Mouse (Mus musculus): ENCODE data around the gene Gas2l2. TPM values are rescaled to one million over a fixed set of nuclear protein-coding genes. Genes with fewer than 3 reads are reported as not detected.

The Gas2l2 gene
- polyA plus RNA-seq, 1 experiment from 2014 or later = not detected

DNA sequence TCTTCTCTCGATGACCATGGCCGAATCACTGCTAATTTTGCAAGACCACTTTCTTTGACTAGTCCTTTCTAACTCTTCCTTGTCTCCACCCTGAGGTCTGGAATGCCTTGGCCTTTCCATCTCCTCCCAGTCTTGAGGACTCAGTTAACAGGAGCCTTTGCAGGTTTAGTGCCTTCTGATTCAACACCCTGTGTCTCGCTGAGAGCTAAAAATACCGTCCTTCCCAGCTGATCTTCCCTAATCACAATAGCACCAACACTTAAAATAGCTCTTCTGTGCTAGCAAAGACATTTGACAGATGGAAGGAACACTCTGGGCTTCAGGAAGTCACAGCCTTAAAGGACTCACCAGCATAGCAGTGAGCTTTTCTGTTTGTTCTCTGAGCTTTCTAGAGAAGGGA lies 36.2 kb downstream of the Gas2l2 start:
- ATAC-seq (ENCODE audit: extremely low read depth, insufficient number of reproducible peaks, low FRiP score, low TSS enrichment) = no peak

DNA sequence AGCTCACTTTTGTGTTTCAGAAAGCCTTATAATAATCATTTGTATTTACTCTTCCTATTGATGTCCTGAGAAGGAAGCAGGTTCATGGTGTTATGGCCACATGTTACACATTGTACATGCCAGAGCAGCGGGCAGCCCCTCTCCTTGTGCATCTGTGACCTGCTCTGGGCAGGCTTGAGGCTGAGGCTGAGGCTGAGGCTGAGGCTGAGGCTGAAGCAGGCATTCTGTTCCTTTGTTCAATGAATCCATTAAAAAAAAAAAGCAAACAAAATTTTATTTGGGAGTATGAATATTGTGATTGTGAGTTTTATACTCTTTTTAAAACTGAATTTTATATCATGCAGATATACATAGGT lies 45.7 kb downstream of the Gas2l2 start:
- no peak for ATAC-seq (ENCODE audit: extremely low read depth, insufficient number of reproducible peaks, low FRiP score, low TSS enrichment)
- 94% methylated on average over 1 of the region's 1 CpGs for WGBS
- H3K4me3 ChIP-seq = no peak overlapping the region

More for the DNA sequence above, 36.2 kb downstream of the Gas2l2 start:
- Histone ChIP-seq H3K4me2 (peak overlapping the region; percentile 50), H3K27me3 (replicated peaks) (no peaks in the 10 kb centered on the region), H3K9ac (no peak overlapping the region; the same call in 1 of the 2 replicates), H3K9me3 (no peaks in the 10 kb centered on the region), H3K27ac (replicated peaks) (peak overlapping the region; percentile 96), H3K4me3 (no peak overlapping the region), H3K4me1 (peaks cover 46% of the 10 kb centered on the region), H3K36me3 (peaks cover 59% of the 10 kb centered on the region)
- WGBS = 39% methylated on average over 4 of the region's 4 CpGs

DNA sequence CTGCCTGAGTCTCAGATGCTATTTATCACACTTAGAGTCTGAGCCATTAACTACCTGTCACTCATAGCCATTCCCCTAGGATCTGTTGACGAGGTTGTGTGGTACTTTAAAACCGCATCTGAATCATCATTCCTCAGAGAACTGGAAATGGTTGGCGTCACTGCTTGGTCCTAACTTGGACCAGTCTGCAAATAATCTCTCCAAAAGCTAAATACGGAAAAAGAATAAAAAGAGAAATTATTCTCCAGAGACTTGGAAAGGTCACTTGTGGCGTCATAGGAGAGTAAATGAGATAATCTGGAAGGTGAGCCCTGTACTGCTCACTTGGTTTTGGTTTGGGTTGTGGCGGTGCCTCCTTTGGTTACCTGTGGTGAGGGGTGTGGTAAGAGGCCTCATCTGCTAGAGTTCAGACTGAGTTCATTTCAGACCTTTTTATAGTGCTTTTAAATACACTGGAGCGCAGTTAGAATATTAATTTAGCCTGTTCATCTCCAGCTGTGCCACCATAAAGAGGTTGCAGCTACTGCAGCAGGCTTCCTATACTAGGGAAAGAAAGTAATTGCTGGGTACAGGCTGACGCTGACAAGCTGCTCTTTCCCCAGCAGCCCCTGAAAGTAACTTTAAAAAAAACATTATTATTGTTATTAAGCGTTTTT lies 46.3 kb downstream of the Gas2l2 start:
- Histone ChIP-seq H3K9ac (no peak overlapping the region), H3K27me3 (replicated peaks) (no peaks in the 10 kb centered on the region), H3K9me3 (no peaks in the 10 kb centered on the region), H3K27ac (replicated peaks) (no peak overlapping the region), H3K36me3 (peaks cover 14% of the 10 kb centered on the region), H3K4me2 (no peak overlapping the region), H3K4me3 (no peak overlapping the region), H3K4me1 (peaks cover 28% of the 10 kb centered on the region)
- no peak for ATAC-seq (ENCODE audit: extremely low read depth, insufficient number of reproducible peaks, low FRiP score, low TSS enrichment)
- whole genome bisulfite sequencing = 82% methylated on average over 9 of the region's 9 CpGs

More for the DNA sequence above, 45.7 kb downstream of the Gas2l2 start:
- H3K27me3 ChIP-seq (replicated peaks) = no peaks in the 10 kb centered on the region
- no peaks in the 10 kb centered on the region for H3K9me3 ChIP-seq
- no peak overlapping the region for H3K27ac ChIP-seq (replicated peaks)
- H3K36me3 ChIP-seq = peaks cover 13% of the 10 kb centered on the region
- H3K4me2 ChIP-seq = no peak overlapping the region
- H3K4me1 ChIP-seq = peaks cover 28% of the 10 kb centered on the region
- H3K9ac ChIP-seq = no peak overlapping the region

GRCm38 (mm10) chr11:83379745-83380341 lies 49.4 kb downstream of the Gas2l2 start:
- Histone ChIP-seq H3K4me1 (peaks cover 18% of the 10 kb centered on the region), H3K9me3 (no peaks in the 10 kb centered on the region), H3K4me3 (no peak overlapping the region), H3K27ac (replicated peaks) (peak overlapping the region; percentile 59), H3K9ac (no peak overlapping the region), H3K36me3 (peaks cover 35% of the 10 kb centered on the region), H3K27me3 (replicated peaks) (no peaks in the 10 kb centered on the region), H3K4me2 (no peak overlapping the region)
- WGBS = 36% methylated on average over 7 of the region's 7 CpGs
- no peak for ATAC-seq (ENCODE audit: extremely low read depth, insufficient number of reproducible peaks, low FRiP score, low TSS enrichment)

Other genes starting within 250 kb of the Gas2l2 start
- gene Slfn3, start 238.1 kb downstream of the Gas2l2 start, polyA plus RNA-seq (2015; fragmentation: Nextera tagmentation; extraction: Ambion mirVana) = 0.98 TPM in 2 replicates
- gene Slfn14, start 142.7 kb downstream of the Gas2l2 start, polyA plus RNA-seq (2015; fragmentation: Nextera tagmentation; extraction: Ambion mirVana) = 0.84 and 0.88 TPM in 2 replicates
- gene Ap2b1, start 130.4 kb downstream of the Gas2l2 start, polyA plus RNA-seq (2015; fragmentation: Nextera tagmentation; extraction: Ambion mirVana) = 36.2 and 37.2 TPM in 2 replicates
- gene Pex12, start 126.9 kb downstream of the Gas2l2 start, polyA plus RNA-seq (2015; fragmentation: Nextera tagmentation; extraction: Ambion mirVana) = 8.5 and 8.6 TPM in 2 replicates
- gene Rasl10b, start 20.3 kb downstream of the Gas2l2 start, polyA plus RNA-seq (2015; fragmentation: Nextera tagmentation; extraction: Ambion mirVana) = 7.2 and 7.3 TPM in 2 replicates
- 1.4 and 2.1 TPM in 2 replicates for gene 1700020L24Rik, start 8.2 kb upstream of the Gas2l2 start, polyA plus RNA-seq (2015; fragmentation: Nextera tagmentation; extraction: Ambion mirVana)
- gene Mmp28, start 33.6 kb upstream of the Gas2l2 start, polyA plus RNA-seq (2015; fragmentation: Nextera tagmentation; extraction: Ambion mirVana) = 2.5 and 2.7 TPM in 2 replicates
- 9.7 and 10.5 TPM in 2 replicates for gene Taf15, start 43.6 kb upstream of the Gas2l2 start, polyA plus RNA-seq (2015; fragmentation: Nextera tagmentation; extraction: Ambion mirVana)
- not detected in 2 replicates for gene Heatr9, start 92.7 kb upstream of the Gas2l2 start, polyA plus RNA-seq (2015; fragmentation: Nextera tagmentation; extraction: Ambion mirVana)
- gene Ccl5, start 101.1 kb upstream of the Gas2l2 start, polyA plus RNA-seq (2015; fragmentation: Nextera tagmentation; extraction: Ambion mirVana) = 0.31 and 0.40 TPM in 2 replicates
- 2.1 and 2.7 TPM in 2 replicates for gene Ccl9, start 149.2 kb upstream of the Gas2l2 start, polyA plus RNA-seq (2015; fragmentation: Nextera tagmentation; extraction: Ambion mirVana)
- 2.7 and 3.8 TPM in 2 replicates for gene Ccl6, start 163.6 kb upstream of the Gas2l2 start, polyA plus RNA-seq (2015; fragmentation: Nextera tagmentation; extraction: Ambion mirVana)
- not detected in 2 replicates for gene Rpl9-ps1, start 216.2 kb upstream of the Gas2l2 start, polyA plus RNA-seq (2015; fragmentation: Nextera tagmentation; extraction: Ambion mirVana)
- 0.59 and 0.80 TPM in 2 replicates for gene Ccl3, start 219.9 kb upstream of the Gas2l2 start, polyA plus RNA-seq (2015; fragmentation: Nextera tagmentation; extraction: Ambion mirVana)
- gene Ccl4, start 233.1 kb upstream of the Gas2l2 start, polyA plus RNA-seq (2015; fragmentation: Nextera tagmentation; extraction: Ambion mirVana) = 1.2 and 2.1 TPM in 2 replicates